Mouse (Mus musculus) forebrain, embryonic 15.5 days (tissue): Measurements from ENCODE around the gene 1600014C10Rik. TPM values are rescaled to one million over a fixed set of nuclear protein-coding genes. Genes with fewer than 3 reads are reported as not detected.

ENCODE experiments used
- ATAC-seq: fragments of 200-750 bp; cut with Nextera tagmentation; replicated peaks from 2 replicates; pipeline ENCODE4 v1.8.0; 2017; ENCODE audit warnings: mild to moderate bottlenecking, moderate TSS enrichment, moderate library complexity
- H3K27ac ChIP-seq: fragments of 300-500 bp; sonication (generic); replicated peaks from 2 replicates; pipeline ENCODE4 v1.5.1; 2015; ENCODE audit warnings: mild to moderate bottlenecking, inconsistent platforms
- H3K27me3 ChIP-seq: fragments of 300-500 bp; sonication (generic); 2 replicates; pipeline ENCODE4 v1.6.1; 2015; ENCODE audit warnings: inconsistent platforms
- H3K36me3 ChIP-seq: fragments of 300-500 bp; sonication (generic); 2 replicates; pipeline ENCODE4 v1.6.1; 2015; ENCODE audit warnings: mild to moderate bottlenecking, inconsistent platforms
- H3K4me1 ChIP-seq: fragments of 300-500 bp; sonication (generic); 2 replicates; pipeline ENCODE4 v1.6.1; 2015; ENCODE audit warnings: inconsistent platforms
- H3K4me2 ChIP-seq: fragments of 300-500 bp; sonication (generic); replicated peaks from 2 replicates; pipeline ENCODE4 v1.6.1; 2015; ENCODE audit warnings: mild to moderate bottlenecking, inconsistent platforms
- H3K4me3 ChIP-seq: fragments of 300-500 bp; sonication (generic); 2 replicates; pipeline ENCODE4 v1.5.1; 2015; ENCODE audit warnings: mild to moderate bottlenecking, inconsistent platforms
- H3K9ac ChIP-seq: fragments of 300-500 bp; sonication (generic); replicated peaks from 2 replicates; pipeline ENCODE4 v1.6.1; 2015; ENCODE audit warnings: mild to moderate bottlenecking, inconsistent platforms
- H3K9me3 ChIP-seq: fragments of 300-500 bp; sonication (generic); 2 replicates; pipeline ENCODE4 v1.6.1; 2016; ENCODE audit warnings: inconsistent platforms
- WGBS: fragments of 180-500 bp; shearing (Covaris S2); methylation state at CpG from one replicate; pipeline ENCODE4 v1.1.7; 2015; ENCODE audit warnings: mixed read lengths; 5-methylcytosine and 5-hydroxymethylcytosine counted together
- polyA plus RNA-seq: library from polyadenylated mRNA; unstranded; fragments of >200 nt; fragmentation: Nextera tagmentation; extraction: Ambion mirVana; gene quantifications from 2 replicates; pipeline ENCODE4 v1.2.1, GENCODE M21; 2015

The 1600014C10Rik gene
- 16.8 and 17.7 TPM in 2 replicates for polyA plus RNA-seq

DNA sequence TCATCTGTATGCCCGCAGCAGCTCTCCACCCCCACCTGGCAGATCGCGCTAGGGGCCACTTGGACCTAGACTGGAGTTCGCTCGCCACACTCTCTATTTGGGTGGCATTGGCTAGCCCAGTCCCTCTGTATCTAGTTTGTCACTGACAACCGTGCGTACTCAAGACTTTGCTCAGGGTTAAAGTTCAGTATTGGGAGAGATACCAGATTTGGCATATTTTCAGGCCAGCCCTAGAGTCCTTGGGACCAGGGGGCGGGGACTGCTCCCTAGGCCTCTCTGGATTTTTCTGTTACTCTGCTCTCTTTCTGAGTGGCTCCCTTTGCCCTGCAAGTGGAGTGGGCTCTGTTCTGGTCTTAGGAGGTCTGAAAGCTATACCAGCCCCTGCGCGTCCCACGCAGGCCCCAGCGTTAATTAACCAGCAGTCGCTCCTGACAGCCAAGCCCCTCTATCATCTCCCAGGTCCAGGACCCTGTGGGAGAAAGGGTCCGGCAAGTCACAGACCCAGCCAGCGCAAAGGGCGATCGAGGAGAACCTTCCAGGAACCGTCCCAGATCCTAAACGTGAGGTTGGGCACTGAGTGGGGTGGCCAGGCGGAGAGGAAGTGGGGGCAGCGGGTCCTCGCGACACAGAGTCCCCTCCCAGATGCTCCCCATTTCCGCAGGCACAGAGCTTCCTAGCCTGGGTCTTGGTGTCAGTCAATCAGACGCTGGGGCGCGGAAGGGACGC is at the start of gene 1600014C10Rik:
TSS of gene 1600014C10Rik (plus strand) at position 256 of the 726 bp plus-strand sequence.
- 4% methylated on average over 28 of the region's 28 CpGs for WGBS
- Histone ChIP-seq H3K4me1 (peaks cover 17% of the 10 kb centered on the region), H3K4me3 (peak within 1 kb of the TSS; percentile 55), H3K27ac (peak within 1 kb of the TSS; percentile 85), H3K27me3 (no peaks in the 10 kb centered on the region), H3K4me2 (peak within 1 kb of the TSS; percentile 84), H3K9me3 (no peaks in the 10 kb centered on the region), H3K9ac (peak within 1 kb of the TSS; percentile 67), H3K36me3 (no peaks in the 10 kb centered on the region)
- peak; percentile 30 for ATAC-seq

- ATAC-seq: no peak
- Histone ChIP-seq H3K4me3 (no peak overlapping the region), H3K36me3 (no peaks in the 10 kb centered on the region), H3K4me2 (no peak overlapping the region), H3K9me3 (no peaks in the 10 kb centered on the region), H3K27ac (no peak overlapping the region), H3K9ac (no peak overlapping the region), H3K4me1 (no peaks in the 10 kb centered on the region), H3K27me3 (no peaks in the 10 kb centered on the region)
- WGBS: 91% methylated on average over 5 of the region's 5 CpGs
These were observed 48.5 kb upstream of the 1600014C10Rik start for GRCm38 (mm10) chr7:38134471-38134870.

DNA sequence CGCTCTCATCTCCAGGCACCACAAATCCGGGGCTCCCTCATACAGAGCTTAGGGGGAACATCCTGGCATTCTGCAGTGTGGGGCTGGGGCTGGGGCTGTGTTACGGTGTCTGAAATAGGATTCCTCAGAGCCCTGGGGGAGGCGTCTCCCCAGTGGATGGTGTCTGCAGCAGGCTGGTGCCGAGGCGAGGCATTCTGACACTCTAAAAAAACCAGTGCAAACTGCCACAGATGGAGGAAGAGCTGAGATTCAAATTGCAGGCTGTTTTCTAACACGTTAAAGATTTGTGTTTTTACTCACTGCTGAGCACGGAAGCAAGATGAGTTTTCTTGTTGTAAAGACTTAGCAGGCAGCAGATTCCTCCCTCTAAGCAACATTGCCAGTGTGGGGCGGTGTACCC is 42.7 kb upstream of the 1600014C10Rik start:
- no peaks in the 10 kb centered on the region for H3K9me3 ChIP-seq
- H3K27ac ChIP-seq: 0 out of 2 replicates have a peak overlapping the region, but pooled peaks have one; percentile 14
- no peak overlapping the region for H3K4me3 ChIP-seq
- WGBS: 47% methylated on average over 9 of the region's 9 CpGs
- no peak overlapping the region for H3K4me2 ChIP-seq
- H3K4me1 ChIP-seq: no peaks in the 10 kb centered on the region
- no peak overlapping the region for H3K9ac ChIP-seq
- 0 out of 2 replicates have a peak, but pooled peaks have one; percentile 20 for ATAC-seq
- no peaks in the 10 kb centered on the region for H3K27me3 ChIP-seq
- no peaks in the 10 kb centered on the region for H3K36me3 ChIP-seq

DNA sequence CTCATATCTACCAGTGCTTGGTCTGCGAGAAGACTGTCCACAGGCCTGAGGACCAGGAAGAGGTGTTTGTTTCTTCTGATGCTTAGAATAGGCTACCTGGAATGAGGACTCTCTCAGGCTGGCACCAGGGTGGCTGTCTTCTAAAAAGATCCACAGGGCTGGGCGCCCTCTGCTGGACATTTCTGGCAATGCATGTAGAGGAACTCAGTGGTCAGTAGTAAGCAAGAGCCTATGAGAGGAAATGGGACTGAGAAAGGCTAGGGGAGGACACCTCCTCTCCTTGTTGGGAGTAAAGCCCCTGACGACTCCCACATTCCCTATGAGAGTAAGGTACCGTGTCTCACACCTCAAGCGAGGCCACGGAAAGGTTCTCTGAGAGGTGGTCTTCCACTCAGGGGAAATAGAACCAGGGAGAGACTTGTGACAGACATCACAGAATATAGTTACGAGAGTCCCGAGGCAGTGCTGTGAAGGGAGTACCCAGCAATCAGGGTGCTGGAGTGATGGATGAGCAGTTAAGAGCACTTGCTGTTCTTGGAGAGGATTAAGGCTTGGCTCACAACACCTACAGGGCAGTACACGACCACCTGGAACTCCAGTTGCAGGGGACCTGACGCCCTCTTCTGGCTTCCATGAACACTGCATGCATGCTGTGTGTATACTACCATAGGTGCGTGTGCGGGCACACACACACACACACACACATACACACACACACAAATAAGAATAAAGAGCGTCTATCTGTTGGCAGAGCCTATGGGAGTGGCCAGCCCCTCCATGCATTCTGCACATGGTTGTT is 41.1 kb upstream of the 1600014C10Rik start:
- WGBS: 62% methylated on average over 13 of the region's 13 CpGs
- no peaks in the 10 kb centered on the region for H3K4me1 ChIP-seq
- no peak overlapping the region for H3K27ac ChIP-seq
- H3K9ac ChIP-seq: no peak overlapping the region
- no peak overlapping the region for H3K4me2 ChIP-seq
- no peaks in the 10 kb centered on the region for H3K36me3 ChIP-seq
- H3K27me3 ChIP-seq: no peaks in the 10 kb centered on the region
- ATAC-seq: peak; percentile 64
- H3K9me3 ChIP-seq: no peaks in the 10 kb centered on the region
- no peak overlapping the region for H3K4me3 ChIP-seq

DNA sequence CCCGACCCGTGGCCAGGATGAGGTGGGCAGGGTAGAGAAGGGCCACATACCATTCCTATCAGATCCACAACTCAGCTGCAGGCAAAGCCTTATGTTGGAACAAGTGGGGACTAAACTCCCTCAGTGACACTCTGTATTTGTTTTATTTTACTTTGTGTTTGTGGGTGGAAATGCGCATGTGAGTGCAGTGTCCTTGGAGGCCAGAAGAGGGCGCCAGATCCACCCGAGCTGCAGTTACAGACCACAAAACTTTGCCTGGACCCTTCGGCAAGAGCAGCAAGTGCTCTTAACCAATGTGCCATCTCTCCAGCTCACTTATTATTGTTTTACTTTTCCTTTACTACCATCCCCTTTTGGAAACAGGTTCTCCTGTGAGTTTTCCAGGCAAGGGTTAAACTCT is 35.5 kb upstream of the 1600014C10Rik start:
- Histone ChIP-seq H3K27me3 (no peaks in the 10 kb centered on the region), H3K36me3 (no peaks in the 10 kb centered on the region), H3K9me3 (no peaks in the 10 kb centered on the region), H3K27ac (no peak overlapping the region), H3K4me2 (no peak overlapping the region), H3K9ac (no peak overlapping the region), H3K4me1 (peaks cover 10% of the 10 kb centered on the region; the same call in 1 of the 2 replicates), H3K4me3 (no peak overlapping the region)
- no peak for ATAC-seq
- WGBS: 84% methylated on average over 6 of the region's 6 CpGs

- Histone ChIP-seq H3K27me3 (no peaks in the 10 kb centered on the region), H3K9ac (no peak overlapping the region), H3K36me3 (no peaks in the 10 kb centered on the region), H3K9me3 (no peaks in the 10 kb centered on the region), H3K4me1 (peaks cover 10% of the 10 kb centered on the region; the same call in 1 of the 2 replicates), H3K4me3 (no peak overlapping the region), H3K4me2 (no peak overlapping the region), H3K27ac (peak overlapping the region; percentile 40; the same call in 1 of the 2 replicates)
- WGBS: 60% methylated on average over 14 of the region's 14 CpGs
- ATAC-seq: peak; percentile 48
These were observed 31.2 kb upstream of the 1600014C10Rik start for GRCm38 (mm10) chr7:38151706-38152312.

- Histone ChIP-seq H3K27me3 (no peaks in the 10 kb centered on the region), H3K27ac (no peak overlapping the region), H3K4me3 (no peak overlapping the region), H3K36me3 (no peaks in the 10 kb centered on the region), H3K9ac (no peak overlapping the region), H3K4me2 (no peak overlapping the region), H3K9me3 (no peaks in the 10 kb centered on the region), H3K4me1 (peaks cover 10% of the 10 kb centered on the region; the same call in 1 of the 2 replicates)
- WGBS: 88% methylated on average over 3 of the region's 3 CpGs
- no peak for ATAC-seq
These were observed 30.4 kb upstream of the 1600014C10Rik start for GRCm38 (mm10) chr7:38152571-38152970.

DNA sequence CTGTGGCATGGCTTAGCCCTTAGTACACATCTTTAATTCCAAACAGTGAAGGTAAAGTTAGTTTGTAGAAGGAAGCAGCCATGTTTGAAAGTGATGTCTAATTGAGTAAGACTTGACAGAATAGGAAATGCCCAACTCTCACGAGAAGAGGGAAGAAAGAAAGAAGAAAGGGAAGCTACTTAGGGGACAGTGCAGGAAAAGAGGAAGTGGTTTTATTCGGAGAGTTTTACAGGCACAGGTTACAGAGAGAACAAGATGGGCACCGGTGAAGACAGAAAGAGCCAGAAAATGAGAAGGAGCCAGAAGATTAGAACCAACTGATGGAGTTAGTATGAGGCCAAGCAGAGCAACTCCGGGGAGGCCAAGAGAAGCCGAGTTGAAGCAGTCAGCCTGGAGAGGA is 27.2 kb upstream of the 1600014C10Rik start:
- Histone ChIP-seq H3K27me3 (no peaks in the 10 kb centered on the region), H3K4me2 (no peak overlapping the region), H3K27ac (no peak overlapping the region), H3K4me3 (no peak overlapping the region), H3K4me1 (peaks cover 10% of the 10 kb centered on the region; the same call in 1 of the 2 replicates), H3K9ac (no peak overlapping the region), H3K9me3 (no peaks in the 10 kb centered on the region), H3K36me3 (no peaks in the 10 kb centered on the region)
- 85% methylated on average over 5 of the region's 5 CpGs for WGBS
- ATAC-seq: no peak

DNA sequence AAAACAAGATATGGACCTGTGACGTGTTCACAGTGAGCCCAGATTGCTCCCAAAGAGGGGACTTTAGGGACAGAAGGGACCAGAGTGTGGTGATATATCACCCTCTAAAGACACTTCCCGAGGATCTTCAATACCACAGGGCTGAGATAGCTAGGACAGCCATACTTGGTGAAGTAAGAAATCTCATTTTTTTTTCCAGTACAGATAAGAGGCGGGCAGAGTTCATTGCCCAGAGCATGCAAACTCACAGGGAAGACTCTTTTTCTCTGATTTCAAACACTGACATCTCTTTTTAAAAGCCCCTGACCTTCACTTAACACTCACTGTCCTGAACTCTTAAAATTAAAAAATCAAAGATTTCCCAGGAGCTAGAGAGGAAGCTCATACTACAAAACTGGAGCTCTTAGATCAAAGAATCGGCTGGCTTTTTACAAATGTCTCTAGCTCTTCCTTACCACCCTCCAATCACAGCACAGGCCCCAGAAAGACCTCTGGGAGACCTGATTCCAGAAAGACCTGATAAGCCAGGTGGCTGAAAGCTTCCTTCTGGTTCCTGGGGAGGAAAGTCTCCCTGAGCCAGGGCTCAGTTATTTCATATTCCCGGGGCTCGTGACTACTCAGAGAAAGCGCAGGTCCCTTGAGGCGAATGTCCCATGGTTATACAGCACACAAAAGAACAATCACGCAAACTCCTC is 24.1 kb upstream of the 1600014C10Rik start:
- Histone ChIP-seq H3K9ac (no peak overlapping the region), H3K4me1 (no peaks in the 10 kb centered on the region), H3K4me2 (no peak overlapping the region), H3K9me3 (no peaks in the 10 kb centered on the region), H3K27ac (no peak overlapping the region), H3K27me3 (no peaks in the 10 kb centered on the region), H3K4me3 (no peak overlapping the region), H3K36me3 (no peaks in the 10 kb centered on the region)
- 86% methylated on average over 9 of the region's 9 CpGs for WGBS
- no peak for ATAC-seq

DNA sequence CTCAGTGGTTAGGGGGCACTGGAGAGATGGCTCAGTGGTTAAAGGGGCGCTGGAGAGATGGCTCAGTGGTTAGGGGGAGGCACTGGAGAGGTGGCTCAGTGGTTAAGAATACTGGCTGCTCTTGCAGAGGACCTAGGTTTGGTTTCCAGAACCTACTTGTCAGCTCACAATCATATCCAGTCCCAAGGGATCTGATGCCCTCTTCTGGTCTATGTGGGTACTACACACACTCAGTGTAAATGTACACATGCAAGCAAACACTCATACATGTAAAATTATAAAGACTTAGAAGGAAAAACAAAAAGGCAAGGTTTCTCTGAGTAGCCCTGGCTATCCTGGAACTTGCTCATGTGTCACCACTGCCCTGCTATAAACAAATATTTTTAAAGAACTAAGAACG is 21.6 kb upstream of the 1600014C10Rik start:
- no peaks in the 10 kb centered on the region for H3K27me3 ChIP-seq
- no peak for ATAC-seq
- H3K4me1 ChIP-seq: no peaks in the 10 kb centered on the region
- H3K36me3 ChIP-seq: no peaks in the 10 kb centered on the region
- no peak overlapping the region for H3K27ac ChIP-seq
- no peak overlapping the region for H3K9ac ChIP-seq
- WGBS: 100% methylated on average over 2 of the region's 2 CpGs
- no peak overlapping the region for H3K4me2 ChIP-seq
- H3K9me3 ChIP-seq: no peaks in the 10 kb centered on the region
- H3K4me3 ChIP-seq: no peak overlapping the region

- no peaks in the 10 kb centered on the region for H3K27me3 ChIP-seq
- ATAC-seq: no peak
These were observed 19.5 kb upstream of the 1600014C10Rik start for GRCm38 (mm10) chr7:38163433-38164050.

More at GRCm38 (mm10) chr7:38163433-38164050, 19.5 kb upstream of the 1600014C10Rik start:
- 64% methylated on average over 9 of the region's 9 CpGs for WGBS
- Histone ChIP-seq H3K9me3 (no peaks in the 10 kb centered on the region), H3K9ac (no peak overlapping the region), H3K4me3 (no peak overlapping the region), H3K4me1 (peaks cover 5% of the 10 kb centered on the region; the same call in 1 of the 2 replicates), H3K27ac (no peak overlapping the region), H3K36me3 (no peaks in the 10 kb centered on the region), H3K4me2 (no peak overlapping the region)
